Mouse (Mus musculus) MN1 (cell line): Measurements from ENCODE around the gene Nelfb.
A peak's percentile ranks its signal among the peaks of the same experiment; 100 is the strongest.

Experiments used
- DNase-seq: peaks from one replicate; pipeline ENCODE4 v3.0.0-alpha.2; 2016; ENCODE audit warnings: low spot score

Nelfb gene

GRCm38 (mm10) chr2:25196172-25196954, 14.9 kb downstream of the Nelfb start, which contains the start of gene Tor4a:
Gene Tor4a, minus strand, starts transcription at chr2:25196886.
- peak; percentile 49 for DNase-seq

DNA sequence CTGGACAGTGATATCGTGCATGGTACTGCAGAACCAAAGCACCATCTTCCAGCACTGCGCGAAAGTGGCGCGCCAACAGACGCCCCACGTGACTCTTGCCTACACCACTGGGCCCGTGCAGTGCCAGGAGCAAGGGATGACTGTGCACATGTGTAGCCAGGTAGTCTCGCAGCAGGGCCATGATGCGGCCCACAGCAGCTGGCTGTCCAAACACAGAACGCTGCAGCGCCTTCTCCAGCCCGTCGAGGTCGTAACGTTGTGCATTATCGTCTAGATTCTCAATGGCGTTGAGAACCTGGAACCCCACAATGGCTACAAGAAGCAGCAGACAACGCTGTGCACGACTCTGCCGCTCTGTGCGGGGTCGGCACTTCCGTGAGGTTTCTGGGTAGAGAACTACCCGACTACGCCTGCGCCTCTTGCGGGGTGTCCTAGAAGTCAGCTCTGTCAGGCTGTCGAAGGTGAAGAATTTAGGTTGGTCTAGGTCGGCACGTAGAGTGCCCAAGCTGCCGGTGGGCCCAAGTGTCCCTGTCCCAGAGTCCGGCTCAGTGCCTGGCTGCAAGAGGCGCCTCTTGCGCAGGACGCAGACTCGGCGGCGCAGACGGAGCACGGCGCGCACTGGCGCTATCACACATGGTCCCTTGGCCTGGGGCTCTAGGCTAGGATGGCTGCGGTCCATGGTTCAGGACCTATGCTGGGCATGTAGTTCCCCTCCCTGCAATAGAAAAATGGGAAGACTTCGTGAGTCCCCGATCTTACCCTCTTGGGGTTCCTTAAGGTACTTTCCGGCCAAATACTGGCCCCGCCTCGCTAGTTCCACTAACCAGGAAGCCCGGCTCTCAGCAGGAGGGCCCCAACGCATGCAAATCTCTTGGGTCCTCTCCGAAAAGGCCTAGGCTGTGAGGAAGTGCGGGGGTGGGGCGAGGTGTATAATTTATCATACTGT, 15.8 kb downstream of the Nelfb start:
- DNase-seq: no peak

GRCm38 (mm10) chr2:25194486-25195171, 16.7 kb downstream of the Nelfb start:
- no peak for DNase-seq

- DNase-seq: no peak
Measured at GRCm38 (mm10) chr2:25194006-25194405, 17.3 kb downstream of the Nelfb start.

GRCm38 (mm10) chr2:25193330-25193770, 17.9 kb downstream of the Nelfb start:
- DNase-seq: peak; percentile 85

- DNase-seq: no peak
Measured at GRCm38 (mm10) chr2:25187841-25188240, 23.4 kb downstream of the Nelfb start.

- no peak for DNase-seq
Measured at GRCm38 (mm10) chr2:25186575-25186930, 24.7 kb downstream of the Nelfb start.

DNA sequence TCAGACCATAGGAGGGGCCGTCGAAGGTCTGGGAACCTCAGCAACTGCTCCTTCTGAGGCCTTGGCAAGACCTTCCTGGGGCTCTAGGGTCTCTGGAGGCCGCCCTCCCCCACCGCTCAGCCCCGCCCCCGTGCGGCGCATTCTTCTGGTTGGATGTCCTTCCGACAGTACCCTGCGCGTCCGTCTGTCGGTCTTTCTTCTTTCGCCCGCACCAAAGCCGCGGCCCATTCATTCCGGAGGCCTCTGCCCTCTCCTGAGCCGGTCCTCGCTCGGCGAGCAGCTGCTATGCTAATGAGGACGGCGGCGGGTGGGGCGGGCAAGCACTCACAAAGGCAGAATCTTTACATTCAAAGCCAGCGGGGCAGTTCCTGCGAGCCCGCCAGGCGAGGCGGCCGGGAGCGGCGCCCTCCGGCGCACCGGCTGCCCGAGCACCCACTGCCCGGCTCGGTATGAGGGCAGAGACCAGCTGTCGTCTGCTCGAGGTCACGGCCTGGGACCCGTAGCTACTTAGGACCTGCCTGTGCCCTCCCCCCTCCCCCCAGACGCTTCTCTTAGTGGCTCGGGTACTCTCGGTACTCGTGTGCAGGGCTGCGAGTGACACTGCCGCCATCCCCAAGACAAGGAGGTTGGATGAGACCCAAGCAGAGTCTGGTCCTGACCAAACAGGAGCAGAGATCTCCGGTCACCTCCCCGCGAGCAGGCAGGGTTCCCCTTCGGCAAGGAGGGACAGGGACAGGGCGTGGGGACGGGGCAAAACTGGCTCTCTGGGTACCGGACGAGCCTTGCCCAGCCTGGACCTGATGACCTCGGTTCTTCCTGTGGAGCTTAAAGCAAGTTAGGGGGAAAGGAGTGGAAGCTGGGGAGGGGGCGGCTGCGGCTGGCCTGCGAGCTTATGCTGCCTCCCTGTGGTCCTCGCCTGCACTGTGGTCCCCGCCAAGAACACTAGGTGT, 25.4 kb downstream of the Nelfb start:
- peak; percentile 68 for DNase-seq

- no peak for DNase-seq
Measured at GRCm38 (mm10) chr2:25184496-25184895, 26.8 kb downstream of the Nelfb start.

DNA sequence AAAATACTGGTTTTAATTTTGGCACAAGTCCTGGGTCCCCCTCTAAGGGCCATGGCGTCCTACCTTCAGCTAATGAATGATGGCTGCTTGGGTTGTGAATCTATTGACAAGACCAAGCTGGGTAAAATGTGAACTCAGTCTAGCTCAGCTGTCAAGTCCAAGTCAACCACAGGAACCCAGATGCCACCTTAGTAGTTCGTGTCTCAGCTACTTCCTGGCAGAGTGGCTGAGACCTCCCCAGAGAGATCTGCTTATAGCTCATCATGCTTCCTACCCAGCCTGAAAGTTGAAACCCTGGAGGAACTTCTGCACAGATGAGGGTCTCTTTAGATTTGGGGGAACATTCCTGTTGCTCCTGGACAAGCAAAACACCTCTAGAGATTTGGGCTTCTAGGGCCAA, 28.0 kb downstream of the Nelfb start:
- no peak for DNase-seq

- no peak for DNase-seq
Measured at GRCm38 (mm10) chr2:25182664-25183063, 28.6 kb downstream of the Nelfb start.

DNA sequence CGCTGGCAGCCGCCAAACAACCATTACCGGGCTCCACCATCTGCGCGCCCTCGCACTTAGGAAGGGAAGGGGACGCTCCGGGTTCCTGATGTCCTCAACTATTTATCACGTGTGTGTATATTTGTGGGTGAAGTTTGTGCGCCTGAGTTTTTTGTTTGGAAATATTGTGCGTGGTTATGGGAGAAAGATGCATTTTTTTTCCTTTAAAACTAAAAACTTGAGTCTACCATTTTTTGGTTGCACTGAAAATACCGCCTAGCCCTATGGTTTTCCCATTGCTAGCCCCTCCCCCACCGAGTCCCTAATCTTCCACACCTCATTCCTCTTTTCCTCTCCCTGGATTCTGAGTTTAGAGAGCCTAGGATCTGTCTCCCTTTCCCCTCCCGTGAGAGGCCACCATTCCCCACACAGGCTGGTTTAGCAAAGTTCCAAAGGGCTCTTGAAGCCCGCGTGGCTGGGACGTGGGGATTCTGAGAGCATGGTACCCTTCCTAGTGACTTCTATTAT, 29.3 kb downstream of the Nelfb start:
- peak; percentile 42 for DNase-seq

- peak; percentile 67 for DNase-seq
Measured at GRCm38 (mm10) chr2:25180973-25181890, 30.1 kb downstream of the Nelfb start.

GRCm38 (mm10) chr2:25180478-25180903, 30.8 kb downstream of the Nelfb start, which contains the start of gene Nrarp:
Gene Nrarp, plus strand, starts transcription at chr2:25180758.
- peak; percentile 94 for DNase-seq

DNA sequence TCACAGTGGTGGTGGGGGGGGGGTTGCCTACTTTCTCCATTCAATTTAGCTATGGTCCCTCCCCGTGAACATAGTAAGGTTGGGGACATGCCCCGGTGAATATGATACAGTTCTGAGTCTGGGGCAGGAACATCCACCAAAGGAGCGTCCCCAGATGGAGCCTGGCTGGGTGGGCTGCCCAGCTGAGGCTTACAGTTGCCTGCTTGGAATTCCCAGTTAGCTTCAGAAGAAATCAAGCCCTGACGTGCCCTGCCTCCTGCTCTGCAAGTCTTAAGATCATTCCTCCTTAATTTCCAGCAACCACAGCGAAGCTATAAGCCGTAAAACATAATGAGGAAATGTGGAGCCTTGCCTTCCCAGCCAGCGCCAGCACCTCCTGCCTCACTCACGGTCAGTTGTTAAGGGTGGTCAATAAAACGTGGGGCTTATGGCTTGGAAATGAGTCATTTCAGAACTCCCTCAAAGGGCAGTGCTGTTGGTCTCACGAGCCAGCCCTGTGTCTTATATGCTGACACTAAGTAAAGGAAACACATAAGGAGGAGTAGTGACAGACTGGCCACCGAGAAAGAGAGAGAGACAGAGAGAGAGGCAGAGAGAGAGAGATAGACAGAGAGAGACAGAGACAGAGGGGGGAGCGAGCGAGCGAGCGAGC, 31.6 kb downstream of the Nelfb start:
- DNase-seq: peak; percentile 33

GRCm38 (mm10) chr2:25178285-25178972, 32.9 kb downstream of the Nelfb start:
- DNase-seq: no peak

DNA sequence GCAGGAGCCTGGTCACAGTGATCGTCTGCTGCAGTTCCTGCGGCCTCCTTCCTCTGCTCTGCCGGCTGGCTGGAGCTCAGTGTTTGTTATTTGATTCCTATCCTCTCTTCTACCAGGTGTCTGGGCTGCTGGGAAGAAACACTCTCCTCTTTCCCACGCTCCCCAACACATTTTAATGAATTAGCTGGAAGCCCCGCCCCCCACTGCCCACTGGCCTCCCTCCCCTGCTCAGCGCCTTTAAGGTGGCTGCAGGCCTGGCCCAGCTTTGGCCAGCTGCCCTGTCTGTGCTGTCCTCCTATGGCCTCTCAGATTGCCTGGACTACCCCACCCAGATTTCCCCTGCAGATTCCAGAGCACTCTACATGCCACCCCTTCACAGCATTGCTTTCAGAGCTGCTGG, 33.6 kb downstream of the Nelfb start:
- peak; percentile 62 for DNase-seq

- no peak for DNase-seq
Measured at GRCm38 (mm10) chr2:25177076-25177475, 34.2 kb downstream of the Nelfb start.

GRCm38 (mm10) chr2:25176573-25176972, 34.7 kb downstream of the Nelfb start:
- DNase-seq: no peak
